Mouse (Mus musculus) heart, embryonic 14.5 days (tissue): Measurements from ENCODE around the gene Tepp. TPM values are rescaled to one million over a fixed set of nuclear protein-coding genes. Genes with fewer than 3 reads are reported as not detected.

ENCODE experiments used
- ATAC-seq: fragments of 200-750 bp; cut with Nextera tagmentation; 2 replicates; pipeline ENCODE4 v1.8.0; 2017; ENCODE audit warnings: low read depth, moderate TSS enrichment; ENCODE audit not compliant: insufficient number of reproducible peaks, insufficient read depth, low FRiP score
- H3K27ac ChIP-seq, 2 experiments: fragments of 200-500 bp in 1 of 2; fragments of 300-500 bp in 1 of 2; sonication (generic) in 1 of 2; replicated peaks in 1 of 2; 2 replicates each; pipeline ENCODE4 v1.5.1; 2012 to 2014; ENCODE audit warnings: low read depth in 2 of 2, low read length in 2 of 2, control low read depth in 1 of 2, mild to moderate bottlenecking in 1 of 2, mixed read lengths in 1 of 2; ENCODE audit not compliant: control insufficient read depth in 1 of 2, insufficient read depth in 1 of 2
- H3K27me3 ChIP-seq: fragments of 300-500 bp; sonication (generic); 2 replicates; pipeline ENCODE4 v1.6.1; 2014; ENCODE audit warnings: mild to moderate bottlenecking, low read length, control low read depth; ENCODE audit not compliant: control insufficient read depth, insufficient read depth
- H3K36me3 ChIP-seq: fragments of 300-500 bp; sonication (generic); 2 replicates; pipeline ENCODE4 v1.6.1; 2014; ENCODE audit warnings: mild to moderate bottlenecking, control low read depth, low read length, mixed read lengths; ENCODE audit not compliant: control insufficient read depth, insufficient read depth
- H3K4me1 ChIP-seq, 2 experiments: fragments of 200-500 bp in 1 of 2; fragments of 300-500 bp in 1 of 2; sonication (generic) in 1 of 2; 2 replicates each; pipeline ENCODE4 v1.6.1; 2012 to 2014; ENCODE audit warnings: low read length in 2 of 2, control low read depth in 1 of 2, mixed read lengths in 1 of 2; ENCODE audit not compliant: control insufficient read depth in 2 of 2, insufficient read depth in 2 of 2
- H3K4me2 ChIP-seq: fragments of 300-500 bp; sonication (generic); 2 replicates; pipeline ENCODE4 v1.6.1; 2014; ENCODE audit warnings: mild to moderate bottlenecking, low read length
- H3K4me3 ChIP-seq, 2 experiments: fragments of 200-500 bp in 1 of 2; fragments of 300-500 bp in 1 of 2; sonication (generic) in 1 of 2; 2 replicates each; pipeline ENCODE4 v1.5.1; 2012 to 2014; ENCODE audit warnings: low read length in 2 of 2, mild to moderate bottlenecking in 2 of 2, control low read depth in 1 of 2, low read depth in 1 of 2, moderate library complexity in 1 of 2; ENCODE audit not compliant: control insufficient read depth in 1 of 2, insufficient read depth in 1 of 2
- H3K9ac ChIP-seq: fragments of 300-500 bp; sonication (generic); 2 replicates; pipeline ENCODE4 v1.6.1; 2014; ENCODE audit warnings: mild to moderate bottlenecking, low read length
- H3K9me3 ChIP-seq: fragments of 300-500 bp; sonication (generic); 2 replicates; pipeline ENCODE4 v1.6.1; 2016; ENCODE audit warnings: low read length, control low read depth; ENCODE audit not compliant: control insufficient read depth
- WGBS: fragments of 180-500 bp; shearing (Covaris S2); extraction: QIAGEN DNeasy Blood & Tissue Kit; methylation state at CpG from one replicate; pipeline ENCODE4 v1.1.7; 2014; 5-methylcytosine and 5-hydroxymethylcytosine counted together
- polyA plus RNA-seq: library from polyadenylated mRNA; unstranded; fragments of >200 nt; fragmentation: Nextera tagmentation; extraction: Ambion mirVana; gene quantifications from 2 replicates; pipeline ENCODE4 v1.2.1, GENCODE M21; 2014

Gene Tepp
- 0.40 TPM in 1 of 2 replicates, not detected in the other for polyA plus RNA-seq

DNA sequence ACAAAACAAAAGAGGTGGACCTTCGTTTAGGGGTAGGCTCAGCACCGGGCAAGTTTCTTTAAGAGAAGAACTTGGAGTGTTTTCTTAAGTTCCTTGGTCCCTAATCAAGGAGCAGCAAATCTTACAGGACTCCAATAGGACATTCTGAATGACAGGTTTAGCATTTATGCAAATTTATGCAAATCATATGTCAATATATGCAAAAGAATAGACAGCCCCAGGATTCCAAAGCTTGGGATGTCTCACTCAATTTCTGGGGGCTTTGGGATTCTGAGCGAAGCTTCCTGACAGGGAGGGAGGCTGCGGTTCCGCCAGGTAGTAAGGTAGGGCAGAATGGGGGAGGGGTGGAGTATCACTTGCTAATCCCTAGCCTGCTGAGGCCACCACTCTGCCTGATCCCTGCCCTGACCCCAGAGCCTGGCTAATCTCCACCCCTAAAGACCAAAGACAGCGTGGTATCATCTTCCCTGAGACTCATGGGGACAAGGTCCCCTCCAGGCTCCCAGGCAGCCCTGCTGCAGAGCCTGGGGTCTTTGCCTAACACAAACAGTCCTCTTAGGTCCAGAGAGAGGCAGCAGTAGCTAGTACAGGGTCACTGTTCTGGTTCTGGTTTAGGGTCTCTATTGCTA is at the start of gene Tepp:
Gene Tepp (plus strand): TSS at position 225 of the 629 bp plus-strand sequence.
- ATAC-seq: no peak
- Histone ChIP-seq H3K4me1 (peaks cover 2 to 4% of the 10 kb centered on the region in 2 experiments; a peak in 2 of 4 replicates), H3K27me3 (no peaks in the 10 kb centered on the region), H3K4me3 (no peak within 1 kb of the TSS), H3K4me2 (no peak within 1 kb of the TSS), H3K36me3 (no peaks in the 10 kb centered on the region), H3K9me3 (no peaks in the 10 kb centered on the region), H3K9ac (no peak within 1 kb of the TSS), H3K27ac (no peak within 1 kb of the TSS)
- 45% methylated on average over 6 of the region's 6 CpGs for WGBS

GRCm38 (mm10) chr8:95262181-95262580 is 48.2 kb upstream of the Tepp start:
- 88% methylated on average over 2 of the region's 2 CpGs for WGBS
- no peaks in the 10 kb centered on the region for H3K9me3 ChIP-seq
- no peak overlapping the region for H3K4me2 ChIP-seq
- no peak overlapping the region for H3K27ac ChIP-seq
- H3K4me1 ChIP-seq: no peaks in the 10 kb centered on the region
- no peak for ATAC-seq
- no peaks in the 10 kb centered on the region for H3K27me3 ChIP-seq
- no peak overlapping the region for H3K9ac ChIP-seq
- H3K36me3 ChIP-seq: no peaks in the 10 kb centered on the region
- no peak overlapping the region for H3K4me3 ChIP-seq

- no peak overlapping the region for H3K27ac ChIP-seq
- no peaks in the 10 kb centered on the region for H3K4me1 ChIP-seq
- no peak overlapping the region for H3K4me2 ChIP-seq
- no peak for ATAC-seq
- no peaks in the 10 kb centered on the region for H3K27me3 ChIP-seq
- no peaks in the 10 kb centered on the region for H3K36me3 ChIP-seq
- 80% methylated on average over 12 of the region's 12 CpGs for WGBS
- no peak overlapping the region for H3K4me3 ChIP-seq
- no peaks in the 10 kb centered on the region for H3K9me3 ChIP-seq
- no peak overlapping the region for H3K9ac ChIP-seq
Measured at GRCm38 (mm10) chr8:95270501-95270900, 39.9 kb upstream of the Tepp start.

GRCm38 (mm10) chr8:95271841-95272240 is 38.5 kb upstream of the Tepp start:
- Histone ChIP-seq H3K4me2 (no peak overlapping the region), H3K27me3 (no peaks in the 10 kb centered on the region), H3K9me3 (no peaks in the 10 kb centered on the region), H3K36me3 (no peaks in the 10 kb centered on the region), H3K4me1 (no peaks in the 10 kb centered on the region), H3K9ac (no peak overlapping the region), H3K27ac (no peak overlapping the region), H3K4me3 (no peak overlapping the region)
- WGBS: 46% methylated on average over 3 of the region's 4 CpGs
- no peak for ATAC-seq

DNA sequence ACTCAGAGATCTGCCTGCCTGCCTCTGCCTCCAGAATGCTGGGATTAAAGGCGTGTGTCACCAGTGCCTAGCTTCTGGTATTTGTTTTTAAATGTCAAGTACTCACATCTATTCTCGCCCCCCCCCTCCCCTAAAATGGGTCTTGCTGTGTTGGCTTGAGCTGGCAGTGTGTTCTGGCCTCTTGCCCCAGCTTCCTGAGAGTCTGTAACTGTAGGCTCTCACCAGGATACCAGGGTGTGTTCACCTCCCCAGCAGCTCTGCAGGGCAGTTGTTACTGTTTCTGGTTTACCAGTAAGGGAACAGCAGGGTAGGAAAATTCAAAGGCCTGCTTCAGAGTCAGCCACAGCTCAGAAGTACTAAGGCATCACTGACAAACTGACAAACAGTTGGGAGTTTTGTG is 37.5 kb upstream of the Tepp start:
- Histone ChIP-seq H3K36me3 (no peaks in the 10 kb centered on the region), H3K9ac (no peak overlapping the region), H3K27me3 (no peaks in the 10 kb centered on the region), H3K9me3 (no peaks in the 10 kb centered on the region), H3K27ac (no peak overlapping the region), H3K4me3 (no peak overlapping the region), H3K4me2 (no peak overlapping the region), H3K4me1 (no peaks in the 10 kb centered on the region)
- no peak for ATAC-seq
- 36% methylated on average over 2 of the region's 2 CpGs for WGBS

DNA sequence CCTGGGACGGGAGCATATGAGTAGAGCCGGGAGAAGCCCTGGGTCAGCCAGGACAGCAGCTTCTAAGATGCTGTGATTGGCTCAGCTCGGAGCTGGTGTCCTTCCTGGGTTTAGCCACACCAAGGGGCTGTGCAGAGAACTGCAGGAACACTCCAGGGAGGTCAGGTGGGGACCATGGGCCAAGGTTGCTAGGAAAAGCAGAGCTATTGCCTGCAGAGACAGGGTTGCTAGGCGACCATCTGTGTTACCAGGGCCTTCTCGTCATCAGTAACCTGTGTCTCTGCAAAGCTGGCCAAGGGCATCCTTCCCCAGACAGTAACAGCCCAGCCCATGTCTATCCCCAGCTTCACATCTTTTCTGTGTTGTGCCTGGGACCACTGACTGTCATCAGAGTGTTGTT is 28.9 kb upstream of the Tepp start:
- H3K9me3 ChIP-seq: no peaks in the 10 kb centered on the region
- no peaks in the 10 kb centered on the region for H3K27me3 ChIP-seq
- no peak overlapping the region for H3K9ac ChIP-seq
- H3K27ac ChIP-seq: no peak overlapping the region
- H3K4me3 ChIP-seq: no peak overlapping the region
- no peak overlapping the region for H3K4me2 ChIP-seq
- no peak for ATAC-seq
- 58% methylated on average over 5 of the region's 5 CpGs for WGBS
- H3K4me1 ChIP-seq: peaks cover 0 to 5% of the 10 kb centered on the region in 2 experiments; a peak in 3 of 4 replicates
- H3K36me3 ChIP-seq: no peaks in the 10 kb centered on the region

DNA sequence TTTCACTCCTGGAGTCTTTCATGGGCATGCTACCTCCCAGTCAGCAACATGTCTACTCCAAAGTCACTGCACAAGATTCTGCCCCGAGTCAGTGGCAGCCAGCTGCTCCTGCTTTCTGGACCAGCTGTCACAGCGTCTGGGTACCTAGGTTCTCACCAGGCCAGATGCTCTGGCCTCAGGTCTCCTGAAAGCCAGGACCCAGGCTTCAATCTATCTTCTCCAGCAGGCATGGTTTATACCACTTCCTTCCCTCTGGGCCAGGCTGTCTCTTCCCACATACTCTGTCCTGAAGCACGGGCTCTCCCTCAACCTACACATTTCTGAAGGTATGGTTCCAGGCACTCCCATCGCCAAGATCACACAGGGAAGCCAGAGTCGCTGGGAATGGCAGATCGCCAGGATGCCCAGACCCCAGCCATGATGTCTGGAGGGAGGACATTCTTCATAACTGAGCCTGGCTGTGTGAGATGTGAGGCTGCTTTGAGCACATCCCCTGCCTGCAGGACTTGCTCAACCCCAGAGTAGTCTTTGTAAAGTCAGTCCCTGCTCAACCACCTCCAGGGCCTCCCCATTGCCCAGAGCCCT is 21.2 kb upstream of the Tepp start:
- no peaks in the 10 kb centered on the region for H3K27me3 ChIP-seq
- no peak overlapping the region for H3K4me3 ChIP-seq
- no peak for ATAC-seq
- H3K4me2 ChIP-seq: no peak overlapping the region
- 54% methylated on average over 6 of the region's 6 CpGs for WGBS
- no peak overlapping the region for H3K27ac ChIP-seq
- H3K4me1 ChIP-seq: peaks cover 5 to 10% of the 10 kb centered on the region in 2 experiments; a peak in 2 of 4 replicates
- H3K9ac ChIP-seq: 0 out of 2 replicates have a peak overlapping the region, but pooled peaks have one; percentile 25
- no peaks in the 10 kb centered on the region for H3K9me3 ChIP-seq
- no peaks in the 10 kb centered on the region for H3K36me3 ChIP-seq
